Mouse (Mus musculus) gastrocnemius, adult 18-20 months (tissue): ENCODE measurements around the gene Grk5. TPM values are rescaled to one million over a fixed set of nuclear protein-coding genes. Genes with fewer than 3 reads are reported as not detected.

Source experiments
- DNase-seq: peaks from one replicate; pipeline ENCODE4 v3.0.0; 2021; ENCODE audit warnings: low spot score
- total RNA-seq, 2 experiments: library from RNA; stranded (reverse); gene quantifications; 2 replicates each; pipeline ENCODE4 v1.2.3; 2021

Gene Grk5
- total RNA-seq, 2 experiments from 2014 or later = 2.0 to 5.9 TPM

DNA sequence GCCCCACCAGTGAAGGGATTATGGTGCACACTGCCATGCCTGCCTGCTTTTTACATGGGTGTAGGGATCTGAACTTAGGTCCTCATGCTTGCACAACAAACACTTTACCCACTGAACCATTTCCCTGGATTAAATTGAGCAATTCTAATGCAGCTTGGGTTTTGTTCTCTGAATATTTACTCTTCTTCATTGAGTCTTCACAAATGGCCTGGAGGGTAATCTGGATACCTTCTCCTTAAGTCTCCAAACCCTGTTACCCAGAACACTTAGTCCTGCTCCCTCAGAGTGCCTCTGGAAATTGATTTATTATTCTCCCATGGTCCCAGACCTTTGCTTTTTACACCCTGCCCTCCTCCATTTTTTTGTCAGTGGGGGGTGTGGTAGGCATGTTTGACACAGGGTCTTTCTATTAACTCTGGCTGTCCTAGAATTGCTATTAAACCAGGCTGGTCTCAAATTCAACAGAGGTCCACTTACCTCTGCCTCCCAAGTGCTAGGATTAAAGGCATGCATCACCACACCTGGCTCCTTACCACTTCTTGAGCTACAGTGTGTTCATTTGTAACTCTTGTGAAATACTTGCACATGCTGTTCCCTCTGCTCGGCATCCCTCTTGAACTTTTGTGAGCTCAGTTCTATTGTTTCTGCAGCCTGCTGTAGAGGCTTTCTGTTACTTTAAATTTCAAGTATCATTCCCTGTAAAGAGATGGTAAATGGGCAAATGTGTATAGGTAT is 82.9 kb downstream of the Grk5 start:
- no peak for DNase-seq

DNA sequence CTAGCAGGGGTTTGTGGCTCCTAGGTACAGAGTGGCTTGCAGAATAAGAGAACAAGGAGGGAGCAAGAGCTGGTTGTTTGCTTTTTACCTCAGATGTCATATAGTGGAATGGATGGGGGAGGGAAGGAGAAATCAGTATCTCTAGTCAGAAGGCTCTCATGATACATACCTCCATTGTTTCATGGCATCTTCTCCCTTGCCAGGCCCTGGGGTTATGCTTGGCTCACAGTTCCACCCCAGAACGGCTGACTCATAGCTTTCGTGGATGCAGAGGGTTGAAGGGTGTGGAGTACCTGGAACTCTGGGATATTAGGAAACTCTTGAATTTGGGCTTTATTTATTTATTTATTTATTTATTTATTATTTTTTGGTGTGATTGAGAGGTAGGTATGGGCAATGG is 84.0 kb downstream of the Grk5 start:
- DNase-seq = no peak

GRCm38 (mm10) chr19:60979581-60979980 is 90.0 kb downstream of the Grk5 start:
- no peak for DNase-seq

DNA sequence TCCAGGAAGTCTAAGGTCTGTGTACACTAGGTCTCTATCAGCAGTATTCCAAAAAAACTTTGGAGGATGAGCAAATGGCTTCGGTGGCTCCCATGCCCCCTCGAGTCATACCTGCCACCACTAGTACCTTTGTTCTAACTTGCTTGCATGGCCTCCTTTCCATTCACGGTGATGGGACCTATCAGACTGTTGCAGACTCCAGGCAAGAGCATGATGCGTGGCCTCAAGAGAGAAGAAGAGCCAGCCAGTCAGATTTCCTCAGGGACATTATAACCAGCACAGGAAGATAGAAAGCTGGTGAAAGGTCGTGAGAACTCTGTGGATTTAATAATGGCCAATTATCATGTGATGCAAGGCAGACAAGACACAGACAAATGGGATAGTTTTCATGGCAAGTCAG is 91.8 kb downstream of the Grk5 start:
- DNase-seq = no peak

DNA sequence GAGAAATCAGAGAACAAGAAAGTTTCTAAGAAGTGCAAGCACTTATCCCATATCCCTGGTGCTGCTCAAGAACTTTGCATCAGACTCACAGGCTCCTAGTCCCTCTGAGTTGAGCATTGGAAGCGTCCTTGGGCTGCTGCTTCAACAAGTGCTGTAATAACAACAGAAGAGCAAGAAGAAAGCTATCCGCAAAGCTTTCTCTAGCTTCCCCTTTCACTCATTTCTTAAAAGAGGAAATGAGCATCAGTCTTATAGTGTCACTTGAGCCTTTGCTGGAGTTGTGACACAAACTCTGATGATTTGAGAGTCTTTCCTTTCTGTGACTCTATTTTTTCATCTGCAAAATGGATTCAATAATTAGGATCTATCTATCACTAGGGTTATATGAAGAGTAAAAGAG is 92.3 kb downstream of the Grk5 start:
- no peak for DNase-seq

GRCm38 (mm10) chr19:60989766-60990165 is 100.2 kb downstream of the Grk5 start:
- DNase-seq = no peak

DNA sequence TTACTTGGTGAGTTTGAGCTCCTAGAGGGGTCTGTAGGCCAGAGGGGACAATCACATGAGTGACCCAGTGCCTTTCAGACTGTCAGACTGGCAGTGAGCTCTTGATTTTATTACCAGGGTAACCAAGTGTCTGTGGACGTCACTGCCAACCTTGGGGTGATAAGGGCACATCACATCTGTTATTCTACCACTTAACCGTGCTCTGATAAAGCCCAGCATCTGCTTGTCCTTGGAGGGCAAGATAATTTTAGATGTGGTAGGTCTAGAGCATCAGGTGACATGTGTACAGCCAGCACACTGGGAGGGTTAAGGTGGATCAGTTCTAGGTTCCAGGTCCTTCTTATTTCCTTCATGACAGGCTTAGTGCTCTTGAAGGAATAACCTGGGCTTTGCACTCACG is 104.7 kb downstream of the Grk5 start:
- no peak for DNase-seq

GRCm38 (mm10) chr19:60994845-60995244 is 105.3 kb downstream of the Grk5 start:
- DNase-seq = no peak

DNA sequence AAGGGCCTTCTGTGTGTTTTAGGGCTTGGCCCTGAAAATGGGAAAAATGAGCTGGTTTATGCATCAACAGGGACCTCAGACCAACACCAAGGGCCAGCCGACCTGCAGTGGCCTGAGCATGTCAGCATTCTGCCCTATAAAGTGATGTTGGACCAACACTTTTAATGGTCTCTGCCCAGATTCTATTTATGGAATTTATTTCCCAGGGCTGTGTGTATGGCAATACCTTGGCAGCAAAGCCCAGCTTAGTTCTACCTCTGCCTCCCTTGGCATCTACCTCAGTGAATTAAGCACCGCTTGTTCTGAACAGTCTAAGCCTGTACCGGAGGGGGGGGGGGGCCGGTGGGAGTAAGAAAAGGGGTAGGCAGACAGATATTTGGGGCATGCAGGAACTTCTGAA is 108.2 kb downstream of the Grk5 start:
- peak; percentile 31 for DNase-seq

GRCm38 (mm10) chr19:60999652-61000051 is 110.1 kb downstream of the Grk5 start:
- DNase-seq = no peak

DNA sequence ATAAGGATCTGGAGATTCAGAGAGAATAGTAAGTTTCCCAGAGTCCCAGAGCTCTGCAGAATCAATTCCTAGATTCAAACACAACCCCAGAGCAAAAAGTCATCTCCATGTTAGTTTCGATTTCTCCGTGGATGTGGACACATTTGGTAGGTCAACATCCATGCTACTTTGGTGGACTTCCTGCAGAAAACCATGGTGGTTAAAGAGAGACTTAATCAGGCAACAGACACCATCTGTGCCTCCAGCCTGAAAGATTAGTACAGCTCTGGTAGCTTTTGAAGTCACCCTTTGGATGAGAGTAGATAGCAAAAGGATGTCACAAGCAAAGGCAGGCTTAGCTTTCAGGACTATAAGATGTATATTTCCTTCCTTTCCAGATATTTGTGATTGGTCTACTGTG is 111.4 kb downstream of the Grk5 start:
- no peak for DNase-seq

GRCm38 (mm10) chr19:61009266-61009665 is 119.7 kb downstream of the Grk5 start:
- DNase-seq = no peak

GRCm38 (mm10) chr19:61017477-61018266 is 128.1 kb downstream of the Grk5 start:
- no peak for DNase-seq

DNA sequence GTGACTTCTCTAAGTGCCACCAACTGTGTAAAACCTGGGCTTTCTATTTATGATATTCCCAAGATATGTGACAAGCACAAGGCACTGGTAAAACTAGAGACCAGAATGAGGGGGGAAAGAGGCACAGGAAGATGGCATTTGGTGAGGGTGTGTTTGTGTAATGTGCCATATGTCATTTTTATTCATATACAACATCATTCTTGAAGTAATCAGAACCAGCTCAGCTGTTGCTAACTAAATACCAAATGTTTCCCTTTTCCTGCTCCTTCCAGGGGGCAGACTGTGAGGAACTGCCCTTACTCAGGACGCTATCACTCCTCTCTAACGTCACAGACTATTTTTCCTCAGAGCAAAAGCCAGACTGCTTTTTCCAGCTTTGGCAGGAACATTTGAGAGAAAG is 132.0 kb downstream of the Grk5 start:
- DNase-seq = no peak

GRCm38 (mm10) chr19:61021939-61022566 is 132.5 kb downstream of the Grk5 start:
- no peak for DNase-seq

DNA sequence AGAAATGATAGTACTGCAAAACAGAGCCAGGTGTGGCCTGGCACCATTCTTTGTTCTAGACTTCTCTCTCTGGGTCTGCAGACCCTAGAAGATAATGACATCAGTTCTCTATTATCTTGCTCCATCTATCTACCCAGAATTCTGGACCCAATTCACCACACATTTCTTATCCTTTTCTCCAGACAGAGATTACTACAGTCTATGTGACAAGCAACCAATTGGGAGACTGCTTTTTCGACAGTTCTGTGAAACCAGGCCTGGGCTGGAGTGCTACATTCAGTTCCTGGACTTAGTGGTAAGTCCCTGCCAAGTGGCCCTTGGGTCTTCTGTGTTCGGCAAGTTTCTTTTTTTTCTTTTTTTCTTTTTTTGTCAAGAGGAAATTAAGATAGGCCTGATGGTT is 142.0 kb downstream of the Grk5 start:
- no peak for DNase-seq

DNA sequence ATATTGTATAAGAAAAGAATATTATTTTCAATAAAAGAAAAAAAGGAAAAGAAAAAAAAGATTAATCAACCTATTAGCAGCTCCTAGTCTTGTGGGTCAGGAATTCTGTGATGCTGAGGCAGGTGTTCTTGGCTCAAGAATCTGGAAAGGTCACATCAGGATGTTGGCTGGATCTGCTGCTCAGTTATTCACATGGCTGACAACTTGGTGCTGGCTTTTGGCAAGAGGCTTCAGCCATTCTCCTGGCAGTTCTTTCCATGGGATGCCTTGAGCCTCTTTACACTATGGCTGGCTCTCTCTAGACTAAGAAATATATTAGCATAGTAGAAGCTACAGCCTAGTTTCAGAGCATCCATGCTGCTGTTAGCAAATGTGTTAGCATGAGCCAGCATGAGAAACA is 149.6 kb downstream of the Grk5 start:
- DNase-seq = no peak

DNA sequence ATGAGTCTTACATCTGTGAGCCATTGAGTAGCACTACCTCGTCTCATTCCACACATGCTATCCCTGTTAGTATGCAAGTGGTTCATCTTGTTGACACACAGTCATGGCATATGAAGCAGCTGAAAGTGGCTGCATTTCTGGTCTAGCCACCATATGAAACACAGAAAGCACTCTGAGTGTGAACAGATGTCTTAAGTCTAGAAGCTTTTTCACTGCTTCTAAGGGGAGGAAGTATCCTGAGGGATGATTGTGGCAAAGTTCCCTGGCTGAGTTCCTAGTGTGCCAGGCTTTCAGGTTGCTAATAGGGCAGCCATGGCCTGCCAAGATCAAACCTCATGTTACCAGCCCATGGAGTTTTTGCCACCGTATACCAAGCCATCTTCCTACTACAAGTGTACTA is 159.1 kb downstream of the Grk5 start:
- no peak for DNase-seq

GRCm38 (mm10) chr19:61049413-61049812 is 159.9 kb downstream of the Grk5 start:
- DNase-seq = peak; percentile 40

DNA sequence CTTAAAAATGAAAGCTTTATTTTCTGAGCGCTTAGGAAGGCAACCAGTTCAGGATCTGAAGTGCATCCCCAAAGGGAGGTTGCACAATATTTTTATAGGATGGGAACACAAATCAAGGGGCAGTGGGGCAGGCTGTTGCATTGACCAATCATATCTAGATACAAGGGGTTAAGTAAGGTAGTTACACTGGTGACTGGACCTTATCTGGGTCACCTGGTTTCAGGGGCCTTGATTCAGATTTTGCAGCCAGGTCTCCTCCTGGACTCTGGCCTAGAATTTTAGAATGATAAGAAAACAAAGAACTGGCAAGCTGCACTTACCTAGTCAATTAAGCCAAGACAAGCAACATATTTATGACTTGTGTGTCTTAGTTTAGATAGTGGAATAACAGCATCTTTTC is 161.6 kb downstream of the Grk5 start:
- DNase-seq = no peak

GRCm38 (mm10) chr19:61052008-61052407 is 162.5 kb downstream of the Grk5 start:
- DNase-seq = no peak

DNA sequence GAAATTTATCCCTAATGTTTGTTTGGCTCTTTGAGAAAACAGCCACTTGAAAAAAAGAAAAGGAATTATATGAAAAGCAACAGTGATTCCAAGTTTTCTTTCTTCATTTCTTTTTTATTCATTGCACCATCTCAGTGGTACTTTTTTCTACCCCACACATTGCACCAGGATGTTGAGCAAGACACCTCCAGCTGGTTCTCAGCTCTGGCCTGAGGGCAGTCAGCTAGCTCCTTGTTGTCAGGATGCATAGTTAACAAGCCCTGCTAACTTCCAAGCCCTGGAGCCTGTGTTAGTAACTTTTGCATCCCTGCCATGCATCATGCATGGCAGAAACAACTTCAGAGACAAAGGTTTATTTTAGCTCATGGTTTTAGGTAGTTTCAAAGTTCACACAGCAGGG is 163.2 kb downstream of the Grk5 start:
- no peak for DNase-seq
